Mouse (Mus musculus) intestine, embryonic 15.5 days (tissue): ENCODE results near the gene Aco1. TPM values are rescaled to one million over a fixed set of nuclear protein-coding genes. Genes with fewer than 3 reads are reported as not detected.
A peak's percentile ranks its signal among the peaks of the same experiment; 100 is the strongest.

ENCODE experiments used
- ATAC-seq: fragments of 200-750 bp; cut with Nextera tagmentation; 2 replicates; pipeline ENCODE4 v1.8.0; 2017; ENCODE audit warnings: moderate TSS enrichment, moderate library complexity
- H3K27ac ChIP-seq: fragments of 300-500 bp; sonication (generic); 2 replicates; pipeline ENCODE4 v1.5.1; 2015; ENCODE audit warnings: mild to moderate bottlenecking, inconsistent platforms
- H3K27me3 ChIP-seq: fragments of 300-500 bp; sonication (generic); replicated peaks from 2 replicates; pipeline ENCODE4 v1.6.1; 2015; ENCODE audit warnings: inconsistent platforms
- H3K36me3 ChIP-seq: fragments of 300-500 bp; sonication (generic); 2 replicates; pipeline ENCODE4 v1.6.1; 2015; ENCODE audit warnings: inconsistent platforms
- H3K4me1 ChIP-seq: fragments of 300-500 bp; sonication (generic); replicated peaks from 2 replicates; pipeline ENCODE4 v1.6.1; 2015; ENCODE audit warnings: inconsistent platforms
- H3K4me2 ChIP-seq: fragments of 300-500 bp; sonication (generic); replicated peaks from 2 replicates; pipeline ENCODE4 v1.6.1; 2015; ENCODE audit warnings: mild to moderate bottlenecking, inconsistent platforms
- H3K4me3 ChIP-seq: fragments of 300-500 bp; sonication (generic); replicated peaks from 2 replicates; pipeline ENCODE4 v1.5.1; 2015; ENCODE audit warnings: inconsistent platforms
- H3K9ac ChIP-seq: fragments of 300-500 bp; sonication (generic); 2 replicates; pipeline ENCODE4 v1.6.1; 2015; ENCODE audit warnings: inconsistent platforms
- H3K9me3 ChIP-seq: fragments of 300-500 bp; sonication (generic); 2 replicates; pipeline ENCODE4 v1.6.1; 2016; ENCODE audit warnings: inconsistent platforms
- WGBS: fragments of 180-500 bp; shearing (Covaris S2); methylation state at CpG from one replicate; pipeline ENCODE4 v1.1.7; 2015; 5-methylcytosine and 5-hydroxymethylcytosine counted together
- polyA plus RNA-seq: library from polyadenylated mRNA; unstranded; fragments of >200 nt; fragmentation: Nextera tagmentation; extraction: Ambion mirVana; gene quantifications from 2 replicates; pipeline ENCODE4 v1.2.1, GENCODE M21; 2015

Gene Aco1
- polyA plus RNA-seq, 1 experiment from 2014 or later: 66.9 TPM

DNA sequence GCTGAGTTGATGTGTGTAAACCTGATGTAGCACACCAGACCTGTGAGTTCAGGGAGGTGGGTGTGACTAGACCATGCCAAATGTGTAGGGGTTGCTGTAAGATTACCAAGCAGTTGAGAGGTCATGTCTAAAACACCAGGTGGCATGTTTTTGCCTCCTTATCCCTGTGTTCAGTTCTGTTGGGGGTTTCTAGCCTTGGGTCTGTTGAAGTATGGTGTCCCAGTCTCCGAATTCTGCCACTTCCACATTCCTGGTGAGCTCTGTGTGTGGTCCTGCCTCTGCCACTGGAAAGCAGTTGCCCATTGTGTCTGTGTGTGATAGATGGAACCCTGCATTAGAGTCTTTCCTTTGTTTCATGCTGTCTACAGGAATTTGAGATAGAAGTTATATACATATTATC, 1.7 kb downstream of the Aco1 start:
- Histone ChIP-seq H3K9ac (no peak overlapping the region), H3K4me2 (peak overlapping the region; percentile 78), H3K36me3 (no peaks in the 10 kb centered on the region), H3K27me3 (no peaks in the 10 kb centered on the region), H3K4me1 (peaks cover 13% of the 10 kb centered on the region), H3K4me3 (peak overlapping the region; percentile 80), H3K9me3 (no peaks in the 10 kb centered on the region), H3K27ac (no peak overlapping the region)
- WGBS: 41% methylated on average over 1 of the region's 1 CpGs
- ATAC-seq: no peak

DNA sequence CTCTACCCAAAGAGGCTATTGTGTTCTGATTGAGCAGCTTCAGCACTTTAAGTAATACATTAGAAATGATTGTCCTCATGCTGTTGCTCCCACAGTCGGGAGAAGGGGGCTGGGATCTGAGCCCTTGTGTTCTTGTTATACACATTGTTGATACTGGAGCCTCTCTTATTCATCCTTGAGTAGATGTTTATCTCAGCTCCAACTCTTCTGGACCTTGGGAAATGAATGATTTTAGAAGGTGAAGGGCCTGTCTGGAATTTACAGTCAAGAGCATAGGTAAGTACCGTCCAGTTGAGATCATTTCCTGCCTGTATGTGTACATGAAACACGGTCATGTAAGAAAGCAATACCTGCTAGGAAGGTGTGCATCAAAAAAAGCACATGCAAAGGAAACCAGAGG, 2.1 kb downstream of the Aco1 start:
- 44% methylated on average over 3 of the region's 3 CpGs for WGBS
- no peak for ATAC-seq
- Histone ChIP-seq H3K4me3 (no peak overlapping the region), H3K4me1 (peaks cover 13% of the 10 kb centered on the region), H3K4me2 (no peak overlapping the region; the same call in 1 of the 2 replicates), H3K27ac (no peak overlapping the region), H3K9ac (no peak overlapping the region), H3K9me3 (no peaks in the 10 kb centered on the region), H3K27me3 (no peaks in the 10 kb centered on the region), H3K36me3 (no peaks in the 10 kb centered on the region)

DNA sequence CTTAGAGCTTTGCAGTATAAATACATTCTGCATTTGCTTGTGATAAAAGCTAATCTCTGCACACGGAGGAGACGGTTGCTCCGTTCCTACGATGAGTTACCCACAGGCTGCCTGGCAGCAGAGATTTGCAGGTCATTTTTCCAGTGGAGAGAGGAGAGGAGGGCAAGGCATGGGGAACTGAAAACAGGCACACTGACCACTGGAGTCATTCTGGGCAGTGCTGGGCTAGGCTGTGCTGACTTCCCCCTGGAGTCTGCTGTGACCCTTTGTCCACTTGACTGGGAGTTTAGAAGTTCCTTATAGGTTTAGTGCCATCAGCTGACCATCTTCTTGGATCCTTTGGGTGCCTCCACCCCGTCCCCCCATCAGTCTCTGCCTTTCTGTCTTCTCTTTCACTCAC, 5.4 kb downstream of the Aco1 start:
- no peaks in the 10 kb centered on the region for H3K9me3 ChIP-seq
- H3K9ac ChIP-seq: no peak overlapping the region
- no peak overlapping the region for H3K4me3 ChIP-seq
- ATAC-seq: no peak
- no peaks in the 10 kb centered on the region for H3K27me3 ChIP-seq
- no peaks in the 10 kb centered on the region for H3K36me3 ChIP-seq
- WGBS: 86% methylated on average over 5 of the region's 5 CpGs
- H3K4me1 ChIP-seq: peaks cover 9% of the 10 kb centered on the region
- no peak overlapping the region for H3K4me2 ChIP-seq
- no peak overlapping the region for H3K27ac ChIP-seq

DNA sequence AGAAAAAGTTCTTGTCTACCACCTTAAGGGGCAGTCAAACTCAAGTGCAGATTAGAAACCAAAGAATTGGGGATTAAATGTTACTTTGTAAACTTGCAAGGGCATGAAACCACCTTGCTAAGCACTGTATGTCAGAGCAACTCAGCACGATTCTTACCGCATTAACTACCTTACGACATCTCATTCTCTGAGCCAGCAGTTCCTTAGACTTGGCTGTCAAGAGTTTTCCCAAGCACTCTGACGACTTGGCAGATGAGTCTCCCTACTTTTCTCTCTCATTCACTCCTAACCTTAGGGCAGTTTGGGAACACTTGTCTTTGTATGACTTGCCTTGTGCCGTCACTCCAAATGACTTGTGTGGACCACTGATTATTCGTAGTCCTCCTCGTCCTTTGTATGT, 7.2 kb downstream of the Aco1 start:
- WGBS: 92% methylated on average over 7 of the region's 7 CpGs
- H3K27me3 ChIP-seq: no peaks in the 10 kb centered on the region
- H3K4me2 ChIP-seq: no peak overlapping the region
- no peaks in the 10 kb centered on the region for H3K9me3 ChIP-seq
- H3K27ac ChIP-seq: no peak overlapping the region
- 0 out of 2 replicates have a peak, but pooled peaks cover under 1% of the 10 kb centered on the region for H3K4me1 ChIP-seq
- no peak for ATAC-seq
- no peak overlapping the region for H3K4me3 ChIP-seq
- no peaks in the 10 kb centered on the region for H3K36me3 ChIP-seq
- no peak overlapping the region for H3K9ac ChIP-seq

DNA sequence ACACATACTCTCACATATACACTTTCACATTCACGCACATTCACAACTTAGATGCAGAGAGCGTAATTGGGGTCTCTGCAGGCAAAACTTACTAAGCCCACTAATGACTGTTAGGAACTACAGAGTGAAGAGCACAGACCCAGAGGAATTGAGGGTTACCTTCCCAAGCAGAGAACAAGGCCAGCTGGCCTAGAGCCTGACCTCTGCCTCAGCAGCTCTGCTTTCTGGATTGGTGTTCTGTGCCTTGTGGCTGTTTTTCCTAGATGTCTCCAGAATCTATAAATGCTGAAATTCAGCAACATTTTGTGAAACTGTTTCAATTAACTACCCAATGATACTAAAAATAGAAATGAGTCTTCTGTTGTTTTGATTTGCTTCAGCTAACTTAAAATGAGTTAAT, 9.9 kb downstream of the Aco1 start:
- WGBS: 99% methylated on average over 2 of the region's 2 CpGs
- no peak overlapping the region for H3K4me2 ChIP-seq
- H3K27me3 ChIP-seq: no peaks in the 10 kb centered on the region
- no peak for ATAC-seq
- no peak overlapping the region for H3K4me3 ChIP-seq
- H3K36me3 ChIP-seq: no peaks in the 10 kb centered on the region
- H3K4me1 ChIP-seq: peaks cover 21% of the 10 kb centered on the region
- H3K9ac ChIP-seq: no peak overlapping the region
- no peaks in the 10 kb centered on the region for H3K9me3 ChIP-seq
- no peak overlapping the region for H3K27ac ChIP-seq

DNA sequence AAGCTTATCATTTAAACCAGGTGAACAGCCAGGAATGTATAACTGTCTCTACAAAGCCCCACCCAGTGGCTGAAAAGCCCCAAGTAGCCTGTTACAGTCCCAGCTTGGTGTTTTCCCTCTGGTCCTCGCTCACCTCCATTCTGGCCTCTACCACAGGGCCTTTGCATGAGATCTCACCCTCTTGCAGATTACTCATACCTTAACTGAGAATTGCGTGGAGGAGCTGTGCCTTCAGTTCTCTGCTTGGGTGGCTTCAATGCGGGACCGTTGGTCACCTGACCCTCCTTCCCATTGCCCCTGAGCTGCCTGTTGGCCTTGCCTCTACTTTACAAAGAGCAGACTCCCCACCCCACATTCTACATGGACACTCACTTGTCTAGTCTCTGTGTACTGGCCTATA, 10.6 kb downstream of the Aco1 start:
- Histone ChIP-seq H3K4me1 (peaks cover 21% of the 10 kb centered on the region), H3K9me3 (no peaks in the 10 kb centered on the region), H3K4me2 (no peak overlapping the region), H3K36me3 (no peaks in the 10 kb centered on the region), H3K27me3 (no peaks in the 10 kb centered on the region), H3K9ac (no peak overlapping the region), H3K27ac (no peak overlapping the region), H3K4me3 (no peak overlapping the region)
- ATAC-seq: no peak
- WGBS: 96% methylated on average over 4 of the region's 4 CpGs

DNA sequence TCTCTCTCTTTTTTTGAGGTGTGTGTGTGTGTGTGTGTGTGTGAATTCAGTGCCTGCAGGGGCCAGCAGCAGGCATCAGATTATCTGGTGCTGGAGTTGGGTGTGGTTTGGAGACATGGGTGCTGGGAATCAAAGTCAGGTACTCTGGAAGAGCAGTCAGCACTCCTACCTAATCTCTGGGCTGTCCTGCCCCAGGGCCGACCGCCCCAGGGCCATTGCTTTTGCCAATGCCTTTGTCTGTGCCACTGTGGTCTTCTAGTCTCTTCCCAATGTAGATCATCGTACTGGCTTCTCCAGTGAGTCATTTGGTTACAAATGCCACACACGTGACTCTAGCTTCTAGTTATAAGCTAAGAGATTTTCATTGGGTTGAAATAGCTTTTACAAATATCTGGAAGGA, 11.9 kb downstream of the Aco1 start:
- WGBS: 91% methylated on average over 4 of the region's 4 CpGs
- no peak overlapping the region for H3K9ac ChIP-seq
- ATAC-seq: no peak
- peaks cover 21% of the 10 kb centered on the region for H3K4me1 ChIP-seq
- no peak overlapping the region for H3K4me2 ChIP-seq
- H3K36me3 ChIP-seq: no peaks in the 10 kb centered on the region
- no peaks in the 10 kb centered on the region for H3K27me3 ChIP-seq
- H3K9me3 ChIP-seq: no peaks in the 10 kb centered on the region
- no peak overlapping the region for H3K4me3 ChIP-seq
- H3K27ac ChIP-seq: no peak overlapping the region

DNA sequence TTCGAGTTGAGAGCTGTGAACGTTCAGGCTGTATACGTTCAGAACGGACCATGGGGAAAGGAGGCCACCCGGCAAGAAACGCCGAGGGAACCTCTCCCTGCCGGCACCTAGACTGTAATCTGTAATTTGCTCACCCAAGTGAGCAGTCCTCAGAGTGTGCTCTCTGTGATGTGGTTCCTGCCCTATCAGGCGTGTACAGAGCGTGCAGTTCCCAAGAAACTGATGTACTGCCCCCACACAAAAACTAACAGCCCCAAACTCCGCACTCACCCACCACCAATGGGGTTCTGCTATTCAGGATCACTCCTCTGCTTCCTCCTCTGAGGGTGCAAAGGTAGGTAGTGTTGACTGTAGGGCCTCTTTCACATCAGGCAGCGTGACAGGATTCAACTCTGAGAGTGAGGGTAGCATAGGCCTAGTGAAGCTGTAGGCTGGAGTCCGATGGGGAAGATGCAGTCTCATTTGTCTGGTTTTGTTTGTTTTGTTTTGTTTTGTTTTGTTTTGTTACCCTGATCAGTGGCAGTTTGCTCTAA, 12.7 kb downstream of the Aco1 start:
- Histone ChIP-seq H3K9me3 (no peaks in the 10 kb centered on the region), H3K27me3 (no peaks in the 10 kb centered on the region), H3K4me2 (no peak overlapping the region), H3K4me1 (peaks cover 21% of the 10 kb centered on the region), H3K9ac (no peak overlapping the region), H3K4me3 (no peak overlapping the region), H3K36me3 (0 out of 2 replicates have a peak, but pooled peaks cover under 1% of the 10 kb centered on the region), H3K27ac (no peak overlapping the region)
- WGBS: 78% methylated on average over 13 of the region's 13 CpGs
- peak; percentile 68 for ATAC-seq

DNA sequence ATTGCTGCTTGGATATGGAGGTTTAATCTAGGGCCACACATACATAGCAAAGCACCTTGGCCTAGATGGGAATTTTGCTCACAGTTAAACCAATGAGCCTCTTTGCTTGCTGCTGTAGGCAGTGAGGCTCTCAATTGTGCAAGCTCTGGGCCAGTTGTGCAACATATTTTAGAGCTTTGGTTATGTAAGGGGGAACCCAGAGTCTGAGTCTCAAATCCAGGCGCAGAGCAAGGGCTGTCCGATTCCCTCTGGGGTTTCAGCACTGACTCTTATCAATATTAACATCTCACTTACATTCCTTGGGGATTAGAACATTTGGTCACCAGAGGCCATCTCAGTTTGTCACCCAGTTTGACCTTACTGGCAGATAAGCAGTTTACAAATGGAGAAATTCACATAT, 13.3 kb downstream of the Aco1 start:
- H3K4me2 ChIP-seq: no peak overlapping the region
- no peak overlapping the region for H3K27ac ChIP-seq
- H3K27me3 ChIP-seq: no peaks in the 10 kb centered on the region
- WGBS: 50% methylated on average over 2 of the region's 2 CpGs
- no peak overlapping the region for H3K9ac ChIP-seq
- no peak for ATAC-seq
- H3K4me1 ChIP-seq: peaks cover 21% of the 10 kb centered on the region
- no peak overlapping the region for H3K4me3 ChIP-seq
- H3K36me3 ChIP-seq: 0 out of 2 replicates have a peak, but pooled peaks cover 4% of the 10 kb centered on the region
- H3K9me3 ChIP-seq: no peaks in the 10 kb centered on the region

DNA sequence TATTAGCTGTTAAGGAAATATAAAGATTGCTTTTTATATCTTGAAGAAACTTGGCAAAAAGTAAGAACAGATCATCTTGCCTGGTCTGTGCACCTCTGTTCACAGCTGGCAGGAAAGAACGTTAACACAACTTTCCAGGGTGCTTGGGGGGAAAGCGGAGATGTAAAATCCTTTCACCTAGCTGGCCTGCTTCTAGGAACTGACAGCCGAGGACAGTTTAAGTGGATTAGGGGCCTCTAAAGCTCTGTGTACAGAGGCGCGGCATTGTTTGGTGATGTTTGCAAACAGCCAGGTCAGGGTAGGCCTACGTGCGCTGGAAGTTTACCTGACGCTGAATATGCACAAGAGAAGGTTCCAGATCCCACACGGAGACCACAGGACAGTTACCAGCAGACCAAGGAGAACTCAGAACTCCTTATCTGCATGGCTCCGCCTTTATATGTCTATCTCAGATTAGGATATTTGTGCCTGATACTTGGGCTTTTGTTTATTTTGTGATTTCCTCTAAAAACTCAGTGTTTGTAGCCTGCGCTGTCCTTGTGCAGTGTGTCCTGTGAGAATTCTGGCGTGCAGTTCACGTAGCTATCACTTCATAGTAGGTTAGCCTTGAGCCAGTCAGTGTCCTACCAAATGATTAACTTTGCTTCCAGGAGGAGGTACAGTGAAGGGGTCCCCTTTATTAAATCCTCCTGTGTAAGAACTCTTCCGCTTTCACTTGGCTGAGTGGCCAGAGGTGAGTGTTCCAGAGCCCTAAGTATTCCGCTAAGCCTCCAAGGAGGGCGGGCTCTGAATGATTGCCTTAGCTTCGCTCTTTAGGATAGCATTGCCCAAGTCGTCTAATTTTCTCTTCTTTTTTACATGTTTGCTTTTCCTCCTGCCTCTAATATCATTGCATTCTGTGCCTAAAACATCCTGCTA, 14.0 kb downstream of the Aco1 start:
- Histone ChIP-seq H3K27ac (0 out of 2 replicates have a peak overlapping the region, but pooled peaks have one; percentile 1), H3K9me3 (no peaks in the 10 kb centered on the region), H3K4me3 (no peak overlapping the region), H3K27me3 (no peaks in the 10 kb centered on the region), H3K4me1 (peaks cover 21% of the 10 kb centered on the region), H3K4me2 (no peak overlapping the region), H3K36me3 (0 out of 2 replicates have a peak, but pooled peaks cover 4% of the 10 kb centered on the region), H3K9ac (no peak overlapping the region)
- ATAC-seq: peak; percentile 54
- 56% methylated on average over 18 of the region's 18 CpGs for WGBS

DNA sequence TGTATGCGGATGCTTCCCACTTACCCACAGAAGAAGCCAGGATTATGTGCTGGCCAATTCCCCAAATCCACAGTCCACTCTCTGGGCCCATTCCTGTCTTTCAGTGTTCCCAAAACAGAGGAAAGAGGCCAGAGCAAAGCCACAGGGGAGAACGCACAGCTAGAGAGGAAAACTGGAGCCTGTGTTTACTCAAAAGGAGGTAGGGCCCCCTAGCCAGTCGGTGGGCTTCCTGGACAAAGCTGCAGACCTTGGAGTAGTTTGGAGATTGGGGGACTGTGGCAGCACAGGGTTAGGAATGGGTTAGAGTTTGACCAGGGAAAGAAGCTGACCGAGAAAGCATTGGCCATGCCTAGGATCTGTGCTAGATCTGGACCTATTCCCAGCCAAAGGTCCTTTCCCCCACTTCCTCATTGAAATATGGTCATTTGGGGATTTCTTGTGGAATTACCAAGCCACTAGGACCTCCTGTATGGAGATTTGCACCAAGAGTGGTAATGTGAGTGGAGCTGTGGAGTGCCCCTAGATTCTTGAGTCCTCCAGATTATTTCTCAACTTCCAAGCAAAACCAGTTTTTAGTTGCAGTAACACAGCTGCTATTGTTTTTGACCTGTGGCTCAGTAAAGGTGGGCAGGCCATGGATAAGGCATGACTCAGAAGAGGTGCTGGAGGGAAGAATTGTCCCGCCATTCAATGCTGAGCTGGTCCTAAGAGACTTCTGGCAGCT, 14.8 kb downstream of the Aco1 start:
- H3K4me3 ChIP-seq: no peak overlapping the region
- H3K27ac ChIP-seq: 0 out of 2 replicates have a peak overlapping the region, but pooled peaks have one; percentile 1
- H3K4me1 ChIP-seq: peaks cover 21% of the 10 kb centered on the region
- no peak overlapping the region for H3K9ac ChIP-seq
- 0 out of 2 replicates have a peak, but pooled peaks cover 4% of the 10 kb centered on the region for H3K36me3 ChIP-seq
- 60% methylated on average over 5 of the region's 5 CpGs for WGBS
- no peaks in the 10 kb centered on the region for H3K27me3 ChIP-seq
- H3K4me2 ChIP-seq: no peak overlapping the region
- ATAC-seq: no peak
- H3K9me3 ChIP-seq: no peaks in the 10 kb centered on the region

DNA sequence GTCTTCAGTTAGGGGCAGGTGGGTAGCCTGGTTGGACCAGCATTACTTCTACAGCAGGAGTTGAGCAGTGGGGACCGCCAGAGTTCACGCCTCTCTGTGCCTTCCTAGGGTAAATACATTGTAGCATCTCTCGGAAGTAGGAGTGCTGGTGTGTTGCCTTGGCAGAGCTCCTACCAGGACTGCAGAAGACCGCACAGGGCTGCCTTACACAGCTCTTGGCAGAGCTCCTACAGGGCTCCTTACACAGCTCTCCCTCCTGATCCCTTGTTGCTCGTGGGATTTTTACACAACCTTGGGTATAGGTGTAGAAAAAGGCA, 15.3 kb downstream of the Aco1 start:
- no peak overlapping the region for H3K9ac ChIP-seq
- peaks cover 21% of the 10 kb centered on the region for H3K4me1 ChIP-seq
- 84% methylated on average over 5 of the region's 5 CpGs for WGBS
- no peak overlapping the region for H3K4me3 ChIP-seq
- 0 out of 2 replicates have a peak, but pooled peaks cover 4% of the 10 kb centered on the region for H3K36me3 ChIP-seq
- ATAC-seq: no peak
- no peaks in the 10 kb centered on the region for H3K9me3 ChIP-seq
- no peaks in the 10 kb centered on the region for H3K27me3 ChIP-seq
- no peak overlapping the region for H3K4me2 ChIP-seq
- no peak overlapping the region for H3K27ac ChIP-seq
